Mouse (Mus musculus) heart, embryonic 11.5 days (tissue): ENCODE results near the gene Gm49333. TPM values are rescaled to one million over a fixed set of nuclear protein-coding genes. Genes with fewer than 3 reads are reported as not detected.
"Not testable (repeated sequence)": the region's sequence is repeated elsewhere in the genome, so short reads cannot be mapped to it uniquely, and the experiment has no call there.

ENCODE experiments used
- ATAC-seq: fragments of 200-750 bp; cut with Nextera tagmentation; replicated peaks from 2 replicates; pipeline ENCODE4 v1.8.0; 2017; ENCODE audit warnings: moderate library complexity; ENCODE audit not compliant: insufficient number of reproducible peaks, low FRiP score, low TSS enrichment
- H3K27ac ChIP-seq: fragments of 300-500 bp; sonication (generic); 2 replicates; pipeline ENCODE4 v1.5.1; 2014; ENCODE audit warnings: mild to moderate bottlenecking, low read depth, low read length
- H3K27me3 ChIP-seq: fragments of 300-500 bp; sonication (generic); 2 replicates; pipeline ENCODE4 v1.6.1; 2014; ENCODE audit warnings: mild to moderate bottlenecking, low read length, mixed read lengths; ENCODE audit not compliant: control insufficient read depth, insufficient read depth
- H3K36me3 ChIP-seq: fragments of 300-500 bp; sonication (generic); 2 replicates; pipeline ENCODE4 v1.6.1; 2014; ENCODE audit warnings: mild to moderate bottlenecking, low read length, moderate library complexity, mixed read lengths; ENCODE audit not compliant: control insufficient read depth, insufficient read depth
- H3K4me1 ChIP-seq: fragments of 300-500 bp; sonication (generic); 2 replicates; pipeline ENCODE4 v1.6.1; 2014; ENCODE audit warnings: low read length; ENCODE audit not compliant: control insufficient read depth, insufficient read depth
- H3K4me2 ChIP-seq: fragments of 300-500 bp; sonication (generic); 2 replicates; pipeline ENCODE4 v1.6.1; 2014; ENCODE audit warnings: mild to moderate bottlenecking, moderate library complexity
- H3K4me3 ChIP-seq: fragments of 300-500 bp; sonication (generic); 2 replicates; pipeline ENCODE4 v1.5.1; 2014; ENCODE audit warnings: low read depth, low read length
- H3K9ac ChIP-seq: fragments of 300-500 bp; sonication (generic); 2 replicates; pipeline ENCODE4 v1.6.1; 2014; ENCODE audit warnings: mild to moderate bottlenecking, low read depth, low read length, moderate library complexity
- H3K9me3 ChIP-seq: fragments of 300-500 bp; sonication (generic); replicated peaks from 2 replicates; pipeline ENCODE4 v1.6.1; 2016; ENCODE audit warnings: low read length; ENCODE audit not compliant: control insufficient read depth
- WGBS: fragments of 180-500 bp; shearing (Covaris S2); extraction: QIAGEN DNeasy Blood & Tissue Kit; methylation state at CpG from one replicate; pipeline ENCODE4 v1.1.7; 2014; ENCODE audit not compliant: insufficient replicate concordance; 5-methylcytosine and 5-hydroxymethylcytosine counted together
- polyA plus RNA-seq: library from polyadenylated mRNA; unstranded; fragments of >200 nt; fragmentation: Nextera tagmentation; extraction: Ambion mirVana; gene quantifications from 2 replicates; pipeline ENCODE4 v1.2.1, GENCODE M21; 2014

Gm49333 gene
- polyA plus RNA-seq, 1 experiment from 2014 or later, result not detected

DNA sequence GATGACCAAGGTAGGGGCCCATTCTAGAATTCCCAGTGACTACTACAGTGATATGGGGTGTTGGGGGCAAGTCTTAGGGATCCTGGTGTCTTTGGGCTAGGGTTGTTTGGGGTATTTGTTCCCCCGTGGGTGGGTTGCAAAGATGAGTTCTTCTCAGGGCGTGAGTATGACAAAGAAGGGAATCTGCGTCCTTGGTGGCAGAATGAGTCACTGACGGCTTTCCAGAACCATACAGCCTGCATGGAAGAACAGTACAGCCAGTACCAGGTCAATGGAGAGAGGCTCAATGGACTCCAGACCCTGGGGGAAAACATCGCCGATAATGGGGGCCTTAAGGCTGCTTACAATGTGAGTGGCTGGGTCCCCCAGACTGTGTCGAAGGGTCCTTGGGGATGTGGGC is 32.5 kb downstream of the Gm49333 start:
- Histone ChIP-seq H3K9me3 (no peaks in the 10 kb centered on the region), H3K27ac (no peak overlapping the region), H3K36me3 (no peaks in the 10 kb centered on the region), H3K27me3 (no peaks in the 10 kb centered on the region; the same call in 1 of the 2 replicates), H3K4me1 (no peaks in the 10 kb centered on the region), H3K4me2 (no peak overlapping the region), H3K4me3 (no peak overlapping the region), H3K9ac (no peak overlapping the region)
- ATAC-seq, result no peak
- WGBS, result 81% methylated on average over 7 of the region's 7 CpGs

DNA sequence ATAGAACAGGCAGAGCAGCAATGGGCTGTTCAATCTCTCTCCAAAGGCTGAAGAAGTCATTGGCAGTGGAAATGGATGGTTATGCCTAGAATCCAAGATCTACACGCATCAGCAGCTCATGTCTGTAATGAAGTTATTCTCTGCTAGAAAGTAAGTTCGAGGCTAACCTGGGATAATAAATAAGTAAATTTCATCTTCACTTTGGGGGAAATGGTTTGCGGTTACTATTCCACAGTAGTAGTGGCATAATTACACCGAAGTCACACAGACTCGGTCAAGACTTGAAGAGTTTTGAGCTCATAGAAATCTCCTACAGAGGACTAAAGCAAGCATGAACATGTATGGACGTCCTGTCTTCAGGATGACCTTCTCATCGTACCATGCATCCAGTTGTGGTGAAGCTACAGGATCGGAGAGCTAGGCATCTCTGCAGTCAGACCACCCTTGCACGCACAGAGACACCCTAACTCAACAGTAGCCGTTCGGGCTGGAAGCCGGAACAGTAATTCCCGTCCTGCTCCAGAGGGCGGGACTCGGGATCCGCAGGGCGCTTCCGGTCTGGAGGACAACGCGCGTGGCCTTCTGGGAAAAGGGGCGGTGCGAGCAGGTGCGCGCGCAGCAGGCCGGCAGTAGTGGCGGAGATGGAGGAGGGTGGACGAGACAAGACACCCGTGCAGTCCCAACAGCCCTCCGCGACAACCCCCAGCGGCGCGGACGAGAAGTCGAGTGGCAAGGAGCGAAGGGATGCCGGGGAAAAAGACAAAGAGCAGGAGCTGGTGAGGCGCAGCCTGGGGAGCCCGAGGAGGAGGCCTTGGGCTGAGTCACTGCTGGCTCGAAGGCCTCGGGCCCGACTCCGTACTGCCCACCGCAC is 39.9 kb downstream of the Gm49333 start, which contains the start of gene Psmd2:
Gene Psmd2, plus strand, starts transcription at position 577 of the 871 bp plus-strand sequence.
- Histone ChIP-seq H3K27me3 (0 out of 2 replicates have a peak, but pooled peaks cover 2% of the 10 kb centered on the region), H3K9me3 (no peaks in the 10 kb centered on the region), H3K27ac (peak within 1 kb of the TSS; percentile 71), H3K36me3 (peaks cover 9% of the 10 kb centered on the region), H3K4me2 (peak within 1 kb of the TSS; percentile 86), H3K4me1 (peaks cover 8% of the 10 kb centered on the region), H3K4me3 (peak within 1 kb of the TSS; percentile 94), H3K9ac (peak within 1 kb of the TSS; percentile 91)
- 3% methylated on average over 46 of the region's 46 CpGs for WGBS
- peak; percentile 92 for ATAC-seq

DNA sequence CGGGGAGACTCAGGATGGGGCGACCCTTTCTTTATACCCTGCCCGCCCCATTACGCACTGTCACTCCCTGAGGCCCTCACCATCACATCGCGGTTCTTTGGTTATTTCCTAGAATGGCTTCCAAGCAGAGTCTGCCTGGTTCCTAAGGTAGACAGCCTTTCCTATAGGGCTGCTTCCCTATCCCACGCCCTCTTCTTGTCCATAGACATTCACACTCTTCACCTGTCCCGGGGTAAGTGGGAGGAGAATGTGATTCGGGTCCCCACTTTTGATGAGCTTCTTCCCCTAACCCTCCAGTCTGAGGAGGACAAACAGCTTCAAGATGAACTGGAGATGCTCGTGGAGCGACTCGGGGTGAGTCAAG is 40.5 kb downstream of the Gm49333 start:
- H3K4me3 ChIP-seq, result peak overlapping the region; percentile 94
- 0 out of 2 replicates have a peak, but pooled peaks cover 2% of the 10 kb centered on the region for H3K27me3 ChIP-seq
- peaks cover 11% of the 10 kb centered on the region for H3K36me3 ChIP-seq
- no peak for ATAC-seq
- H3K27ac ChIP-seq, result no peak overlapping the region; the same call in 1 of the 2 replicates
- H3K4me1 ChIP-seq, result peaks cover 8% of the 10 kb centered on the region
- 8% methylated on average over 12 of the region's 12 CpGs for WGBS
- no peaks in the 10 kb centered on the region for H3K9me3 ChIP-seq
- peak overlapping the region; percentile 91 for H3K9ac ChIP-seq
- H3K4me2 ChIP-seq, result peak overlapping the region; percentile 86

DNA sequence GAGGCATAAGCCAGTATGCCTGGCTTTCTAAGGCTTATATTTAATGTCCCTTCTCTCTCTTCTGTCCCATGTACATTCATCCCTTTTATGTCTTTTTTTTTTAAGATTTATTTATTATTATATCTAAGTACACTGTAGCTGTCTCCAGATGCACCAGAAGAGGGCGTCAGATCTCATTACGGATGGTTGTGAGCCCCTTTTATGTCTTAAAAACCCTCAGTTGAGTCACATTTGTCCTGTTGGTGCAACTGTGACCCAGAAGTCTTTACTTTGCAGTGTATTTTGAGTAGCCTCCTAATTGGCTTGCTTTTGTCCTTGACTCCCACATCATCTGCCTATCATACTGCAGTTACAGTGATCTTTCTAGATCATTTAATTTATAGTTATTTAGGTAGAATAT is 41.9 kb downstream of the Gm49333 start:
- 53% methylated on average over 2 of the region's 2 CpGs for WGBS
- 0 out of 2 replicates have a peak, but pooled peaks cover 2% of the 10 kb centered on the region for H3K27me3 ChIP-seq
- peaks cover 8% of the 10 kb centered on the region for H3K4me1 ChIP-seq
- no peak overlapping the region for H3K4me3 ChIP-seq
- no peak overlapping the region for H3K27ac ChIP-seq
- no peaks in the 10 kb centered on the region for H3K9me3 ChIP-seq
- peaks cover 18% of the 10 kb centered on the region for H3K36me3 ChIP-seq
- H3K9ac ChIP-seq, result no peak overlapping the region
- ATAC-seq, result no peak
- H3K4me2 ChIP-seq, result 0 out of 2 replicates have a peak overlapping the region, but pooled peaks have one; percentile 7

DNA sequence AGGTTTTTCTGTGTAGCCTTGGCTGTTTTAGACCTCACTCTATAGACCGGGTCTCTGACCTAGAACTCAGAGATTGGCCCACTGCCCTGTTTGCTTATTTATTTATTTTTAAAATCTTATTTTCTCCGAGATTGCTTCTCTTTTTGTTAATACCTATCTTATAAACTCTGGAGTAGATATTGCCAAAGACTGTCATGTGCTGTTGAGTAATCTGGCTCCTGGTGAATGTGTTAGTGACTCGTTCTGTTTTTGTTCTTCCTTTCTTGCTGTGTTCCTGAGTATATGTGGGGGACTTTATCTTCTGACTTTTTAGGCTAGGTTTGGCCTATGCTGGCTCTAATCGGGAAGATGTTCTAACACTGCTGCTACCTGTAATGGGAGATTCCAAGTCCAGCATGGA is 46.3 kb downstream of the Gm49333 start:
- no peak for ATAC-seq
- WGBS, result 89% methylated on average over 4 of the region's 4 CpGs

DNA sequence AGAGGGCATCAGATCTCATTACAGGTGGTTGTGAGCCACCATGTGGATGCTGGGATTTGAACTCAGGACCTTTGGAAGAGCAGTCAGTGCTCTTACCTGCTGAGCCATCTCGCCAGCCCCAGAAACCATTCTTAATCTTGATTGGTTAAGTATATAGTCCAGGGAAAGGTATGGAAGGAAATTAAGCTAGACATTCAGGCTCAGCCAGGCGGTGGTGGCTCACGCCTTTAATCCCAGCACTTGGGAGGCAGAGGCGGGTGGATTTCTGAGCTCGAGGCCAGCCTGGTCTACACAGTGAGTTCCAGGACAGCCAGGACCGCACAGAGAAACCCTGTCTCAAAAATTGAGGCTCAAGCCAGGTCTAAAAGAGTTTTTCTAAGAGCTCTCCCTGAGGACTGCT is 56.6 kb downstream of the Gm49333 start, which contains the start of gene Eif4g1:
Gene Eif4g1, plus strand, starts transcription at position 301 of the 400 bp plus-strand sequence.
- 91% methylated on average over 3 of the region's 6 CpGs for WGBS
- not testable (repeated sequence) for H3K4me1 ChIP-seq, H3K9ac ChIP-seq, H3K9me3 ChIP-seq, H3K36me3 ChIP-seq, H3K4me3 ChIP-seq, ATAC-seq, H3K4me2 ChIP-seq, H3K27ac ChIP-seq, H3K27me3 ChIP-seq

More for the DNA sequence above, 46.3 kb downstream of the Gm49333 start:
- Histone ChIP-seq H3K9ac (no peak overlapping the region), H3K9me3 (no peaks in the 10 kb centered on the region), H3K4me2 (no peak overlapping the region), H3K4me1 (peaks cover 2% of the 10 kb centered on the region), H3K27ac (no peak overlapping the region), H3K4me3 (no peak overlapping the region), H3K27me3 (no peaks in the 10 kb centered on the region), H3K36me3 (peaks cover 53% of the 10 kb centered on the region)

DNA sequence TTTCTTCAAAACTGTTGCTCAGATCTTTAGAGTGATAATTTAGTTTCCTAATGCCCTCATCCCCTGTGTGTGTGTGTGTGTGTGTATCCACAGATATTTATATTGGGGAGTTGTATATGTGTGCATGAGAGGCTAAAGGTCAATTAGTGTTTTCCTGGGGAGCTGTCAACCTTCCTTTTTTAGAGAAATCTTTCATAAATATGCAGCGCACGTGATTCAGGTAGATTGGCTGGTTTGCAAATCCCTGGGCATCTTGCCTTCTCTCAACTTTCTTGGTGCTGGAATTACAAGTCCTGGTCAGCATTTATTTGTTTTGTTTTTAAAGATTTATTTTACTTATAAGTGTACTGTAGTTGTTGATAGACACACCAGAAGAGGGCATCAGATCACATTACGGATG is 58.9 kb downstream of the Gm49333 start:
- no peak overlapping the region for H3K27ac ChIP-seq
- no peak overlapping the region for H3K4me2 ChIP-seq
- H3K4me3 ChIP-seq, result no peak overlapping the region
- ATAC-seq, result no peak
- H3K9me3 ChIP-seq, result no peaks in the 10 kb centered on the region
- H3K4me1 ChIP-seq, result peaks cover 14% of the 10 kb centered on the region
- 83% methylated on average over 3 of the region's 3 CpGs for WGBS
- no peaks in the 10 kb centered on the region for H3K27me3 ChIP-seq
- H3K36me3 ChIP-seq, result peaks cover 5% of the 10 kb centered on the region; the same call in 1 of the 2 replicates
- H3K9ac ChIP-seq, result no peak overlapping the region

DNA sequence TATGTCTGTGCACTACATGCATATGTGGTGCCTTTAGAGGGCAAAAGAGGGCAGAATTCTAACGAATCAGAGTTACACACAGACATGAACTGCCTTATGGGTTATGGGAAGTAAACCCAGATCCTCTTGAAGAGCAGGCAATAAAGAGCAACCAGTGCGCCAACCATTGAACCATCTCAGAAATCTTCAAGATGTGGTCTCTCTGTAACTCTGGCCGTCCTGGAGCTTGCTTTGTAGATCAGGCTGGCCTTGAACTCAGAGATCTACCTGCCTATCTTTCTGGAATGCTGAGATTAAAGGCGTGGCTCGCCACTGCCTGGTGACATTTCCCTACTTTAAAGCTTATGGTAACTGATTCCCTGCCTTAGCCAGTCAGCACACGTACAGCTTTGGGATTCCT is 60.5 kb downstream of the Gm49333 start:
- Histone ChIP-seq H3K27ac (no peak overlapping the region), H3K9ac (no peak overlapping the region), H3K27me3 (no peaks in the 10 kb centered on the region), H3K4me3 (peak overlapping the region; percentile 97; the same call in 1 of the 2 replicates), H3K9me3 (no peaks in the 10 kb centered on the region), H3K4me2 (peak overlapping the region; percentile 98), H3K4me1 (peaks cover 14% of the 10 kb centered on the region), H3K36me3 (peaks cover 17% of the 10 kb centered on the region)
- WGBS, result 29% methylated on average over 6 of the region's 6 CpGs
- no peak for ATAC-seq
